Mouse (Mus musculus) forelimb bud, embryonic 11.5 days (tissue): ENCODE results near the gene Bst2.
A peak's percentile ranks its signal among the peaks of the same experiment; 100 is the strongest.

Experiments
- DNase-seq: peaks from one replicate; pipeline ENCODE4 v3.0.0-alpha.2; 2012; ENCODE audit warnings: low read depth, low spot score

The Bst2 gene

GRCm38 (mm10) chr8:71537028-71537867, at the start of gene Bst2:
Gene Bst2, minus strand, starts transcription at chr8:71537456.
- peak; percentile 77 for DNase-seq

GRCm38 (mm10) chr8:71586891-71587290, 49.6 kb upstream of the Bst2 start:
- no peak for DNase-seq

GRCm38 (mm10) chr8:71580201-71580600, 42.9 kb upstream of the Bst2 start:
- no peak for DNase-seq

- DNase-seq: no peak
Observed at GRCm38 (mm10) chr8:71579476-71579875, 42.2 kb upstream of the Bst2 start.

- no peak for DNase-seq
Observed at GRCm38 (mm10) chr8:71579009-71579408, 41.8 kb upstream of the Bst2 start.

GRCm38 (mm10) chr8:71577856-71578387, 40.7 kb upstream of the Bst2 start:
- no peak for DNase-seq

- DNase-seq: no peak
Observed at GRCm38 (mm10) chr8:71575020-71575419, 37.8 kb upstream of the Bst2 start.

GRCm38 (mm10) chr8:71574426-71574825, 37.2 kb upstream of the Bst2 start:
- no peak for DNase-seq

- DNase-seq: no peak
Observed at GRCm38 (mm10) chr8:71572847-71573633, 35.8 kb upstream of the Bst2 start.

GRCm38 (mm10) chr8:71572077-71572476, 34.8 kb upstream of the Bst2 start:
- DNase-seq: no peak

- DNase-seq: peak; percentile 94
Observed at GRCm38 (mm10) chr8:71570291-71570954, 33.2 kb upstream of the Bst2 start.

- peak; percentile 93 for DNase-seq
Observed at GRCm38 (mm10) chr8:71569366-71570290, 32.4 kb upstream of the Bst2 start.

- no peak for DNase-seq
Observed at GRCm38 (mm10) chr8:71568941-71569340, 31.7 kb upstream of the Bst2 start.

GRCm38 (mm10) chr8:71568387-71568937, 31.2 kb upstream of the Bst2 start, which contains the start of gene Slc27a1:
Gene Slc27a1, plus strand, starts transcription at chr8:71568882.
- no peak for DNase-seq

GRCm38 (mm10) chr8:71567587-71567986, 30.3 kb upstream of the Bst2 start:
- DNase-seq: no peak

- DNase-seq: no peak
Observed at GRCm38 (mm10) chr8:71566501-71566900, 29.2 kb upstream of the Bst2 start, which contains the start of gene Nxnl1. Gene Nxnl1, minus strand, starts transcription at chr8:71566601.

- DNase-seq: no peak
Observed at GRCm38 (mm10) chr8:71563992-71564391, 26.7 kb upstream of the Bst2 start.

GRCm38 (mm10) chr8:71562751-71563150, 25.5 kb upstream of the Bst2 start:
- DNase-seq: no peak

GRCm38 (mm10) chr8:71561401-71561800, 24.1 kb upstream of the Bst2 start:
- DNase-seq: peak; percentile 82

- no peak for DNase-seq
Observed at GRCm38 (mm10) chr8:71560765-71561164, 23.5 kb upstream of the Bst2 start.
